ENCODE assay signal across 15 mouse cellular contexts in genomic region chr10:45631995-45632394, GRCm38 (mm10).
"Had no signal": no experiment of that assay in that cellular context is flagged by ENCODE, and none has a peak within 500 bp of the region (broad histone marks: within the 10 kb centered on the region; RNA-seq: fewer than 3 reads in every experiment).

No protein-coding gene starts in this region.

- H3K9ac ChIP-seq: lung, embryonic 15.5 days; midbrain, embryonic 13.5 days; midbrain, embryonic 15.5 days; neural tube, embryonic 12.5 days; stomach, embryonic 15.5 days had no signal

- H3K27ac ChIP-seq: lung, embryonic 15.5 days; macrophage; midbrain, embryonic 13.5 days; midbrain, embryonic 15.5 days; neural tube, embryonic 12.5 days; stomach, embryonic 15.5 days; stomach, postnatal 0 days had no signal

- H3K4me1 ChIP-seq: lung, embryonic 15.5 days; midbrain, embryonic 13.5 days; midbrain, embryonic 15.5 days; neural tube, embryonic 12.5 days; stomach, embryonic 15.5 days had no signal

- H3K27me3 ChIP-seq: lung, embryonic 15.5 days; megakaryocyte, embryonic 14.5 days; midbrain, embryonic 13.5 days; midbrain, embryonic 15.5 days; neural tube, embryonic 12.5 days; stomach, embryonic 15.5 days had no signal

- DNase-seq: lung, adult 2 months; lung, postnatal 14 days; lung, postnatal 36 days; right cerebral cortex, postnatal 14 days; thymus, adult 2 months; thymus, postnatal 25 days; thymus, postnatal 4 days had no signal

- H3K36me3 ChIP-seq: lung, embryonic 15.5 days; midbrain, embryonic 13.5 days; midbrain, embryonic 15.5 days; neural tube, embryonic 12.5 days; stomach, embryonic 15.5 days had no signal

- H3K4me3 ChIP-seq: lung, embryonic 15.5 days; midbrain, embryonic 13.5 days; midbrain, embryonic 15.5 days; neural tube, embryonic 12.5 days; stomach, embryonic 15.5 days had no signal

- H3K9me3 ChIP-seq: lung, embryonic 15.5 days; megakaryocyte, embryonic 14.5 days; midbrain, embryonic 13.5 days; midbrain, embryonic 15.5 days; neural tube, embryonic 12.5 days; stomach, embryonic 15.5 days had no signal
